Mouse (Mus musculus) forebrain, postnatal 0 days (tissue): Measurements from ENCODE around the gene Pkhd1. TPM values are rescaled to one million over a fixed set of nuclear protein-coding genes. Genes with fewer than 3 reads are reported as not detected.

Source experiments
- ATAC-seq: fragments of 200-750 bp; cut with Nextera tagmentation; 2 replicates; pipeline ENCODE4 v1.8.0; 2017; ENCODE audit warnings: mild to moderate bottlenecking, moderate library complexity
- DNase-seq: peaks from one replicate; pipeline ENCODE4 v3.0.0-alpha.2; 2015
- H3K27ac ChIP-seq: fragments of 300-500 bp; sonication (generic); 2 replicates; pipeline ENCODE4 v1.5.1; 2014; ENCODE audit warnings: low read depth, mild to moderate bottlenecking, antibody characterized with exemption, low read length, moderate library complexity, mixed read lengths
- H3K27me3 ChIP-seq: fragments of 300-500 bp; sonication (generic); 2 replicates; pipeline ENCODE4 v1.6.1; 2014; ENCODE audit warnings: mild to moderate bottlenecking, low read length, mixed read lengths; ENCODE audit not compliant: insufficient read depth
- H3K36me3 ChIP-seq: fragments of 300-500 bp; sonication (generic); 2 replicates; pipeline ENCODE4 v1.6.1; 2014; ENCODE audit warnings: mild to moderate bottlenecking, moderate library complexity; ENCODE audit not compliant: insufficient read depth
- H3K4me1 ChIP-seq: fragments of 300-500 bp; sonication (generic); 2 replicates; pipeline ENCODE4 v1.6.1; 2014; ENCODE audit warnings: antibody characterized with exemption; ENCODE audit not compliant: insufficient read depth
- H3K4me2 ChIP-seq: fragments of 300-500 bp; sonication (generic); 2 replicates; pipeline ENCODE4 v1.6.1; 2014; ENCODE audit warnings: low read depth, mild to moderate bottlenecking, moderate library complexity
- H3K4me3 ChIP-seq: fragments of 300-500 bp; sonication (generic); 2 replicates; pipeline ENCODE4 v1.5.1; 2014; ENCODE audit warnings: low read depth, low read length, mixed read lengths
- H3K9ac ChIP-seq: fragments of 300-500 bp; sonication (generic); 2 replicates; pipeline ENCODE4 v1.6.1; 2014; ENCODE audit warnings: mild to moderate bottlenecking
- H3K9me3 ChIP-seq: fragments of 300-500 bp; sonication (generic); 2 replicates; pipeline ENCODE4 v1.6.1; 2016; ENCODE audit warnings: low read length
- CTCF ChIP-seq: sonication (generic); IDR thresholded peaks from 2 replicates; pipeline ENCODE4 v1.5.1; 2016; ENCODE audit warnings: antibody characterized with exemption, control low read depth, low read depth
- WGBS: fragments of 180-500 bp; shearing (Covaris S2); extraction: QIAGEN DNeasy Blood & Tissue Kit; methylation state at CpG from one replicate; pipeline ENCODE4 v1.1.7; 2014; 5-methylcytosine and 5-hydroxymethylcytosine counted together
- polyA plus RNA-seq: library from polyadenylated mRNA; unstranded; fragments of >200 nt; fragmentation: Nextera tagmentation; extraction: Ambion mirVana; gene quantifications from 2 replicates; pipeline ENCODE4 v1.2.1, GENCODE M21; 2015
- total RNA-seq: library from RNA; depleted of rRNA; stranded (reverse); fragments of >200 nt; gene quantifications from 2 replicates; pipeline ENCODE4 v1.2.3, GENCODE M21; 2014

Gene Pkhd1
- total and polyA plus RNA-seq, 2 experiments from 2014 or later, result 0.01 to 0.05 TPM

DNA sequence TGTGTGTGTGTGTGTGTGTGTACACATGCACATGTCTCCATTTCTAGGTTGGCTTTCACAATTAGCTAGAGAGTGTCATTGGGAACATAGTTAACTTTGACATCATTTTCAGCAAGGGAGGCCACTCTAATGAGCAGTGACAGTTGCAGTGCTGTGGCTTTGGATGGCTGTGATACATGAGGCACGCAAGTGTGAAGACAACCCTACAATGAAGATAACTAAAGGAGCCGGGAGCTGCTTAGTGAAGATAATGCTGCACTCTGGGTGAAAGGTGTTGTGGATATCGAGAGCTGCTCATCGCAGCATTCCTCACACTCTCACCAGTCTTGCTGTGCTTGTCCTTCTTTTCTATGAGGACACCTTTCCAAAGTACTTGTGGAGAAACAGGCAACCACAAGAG, 484.2 kb downstream of the Pkhd1 start:
- no peak for TF ChIP-seq CTCF
- no peak overlapping the region for H3K9ac ChIP-seq
- H3K27me3 ChIP-seq, result no peaks in the 10 kb centered on the region
- ATAC-seq (no peak), DNase-seq (no peak)
- WGBS, result 93% methylated on average over 4 of the region's 4 CpGs
- H3K9me3 ChIP-seq, result no peaks in the 10 kb centered on the region
- H3K4me2 ChIP-seq, result no peak overlapping the region
- H3K4me1 ChIP-seq, result no peaks in the 10 kb centered on the region
- H3K27ac ChIP-seq, result no peak overlapping the region
- no peaks in the 10 kb centered on the region for H3K36me3 ChIP-seq
- H3K4me3 ChIP-seq, result no peak overlapping the region

- ATAC-seq (no peak), DNase-seq (no peak)
- Histone ChIP-seq H3K9ac (no peak overlapping the region), H3K4me3 (no peak overlapping the region), H3K27ac (no peak overlapping the region), H3K9me3 (no peaks in the 10 kb centered on the region), H3K4me1 (no peaks in the 10 kb centered on the region), H3K36me3 (no peaks in the 10 kb centered on the region), H3K27me3 (no peaks in the 10 kb centered on the region), H3K4me2 (no peak overlapping the region)
- TF ChIP-seq CTCF, result no peak
- whole genome bisulfite sequencing, result 60% methylated on average over 6 of the region's 6 CpGs
Observed at GRCm38 (mm10) chr1:20131786-20132596, 485.9 kb downstream of the Pkhd1 start.

- no peaks in the 10 kb centered on the region for H3K4me1 ChIP-seq
- H3K9me3 ChIP-seq, result no peaks in the 10 kb centered on the region
- WGBS, result 63% methylated on average over 1 of the region's 1 CpGs
- no peak overlapping the region for H3K9ac ChIP-seq
- H3K27ac ChIP-seq, result no peak overlapping the region
- no peak overlapping the region for H3K4me3 ChIP-seq
- H3K27me3 ChIP-seq, result no peaks in the 10 kb centered on the region
- no peak for TF ChIP-seq CTCF
- no peaks in the 10 kb centered on the region for H3K36me3 ChIP-seq
- no peak overlapping the region for H3K4me2 ChIP-seq
- DNase-seq, result no peak
- no peak for ATAC-seq
Observed at GRCm38 (mm10) chr1:20117331-20117730, 500.5 kb downstream of the Pkhd1 start.

DNA sequence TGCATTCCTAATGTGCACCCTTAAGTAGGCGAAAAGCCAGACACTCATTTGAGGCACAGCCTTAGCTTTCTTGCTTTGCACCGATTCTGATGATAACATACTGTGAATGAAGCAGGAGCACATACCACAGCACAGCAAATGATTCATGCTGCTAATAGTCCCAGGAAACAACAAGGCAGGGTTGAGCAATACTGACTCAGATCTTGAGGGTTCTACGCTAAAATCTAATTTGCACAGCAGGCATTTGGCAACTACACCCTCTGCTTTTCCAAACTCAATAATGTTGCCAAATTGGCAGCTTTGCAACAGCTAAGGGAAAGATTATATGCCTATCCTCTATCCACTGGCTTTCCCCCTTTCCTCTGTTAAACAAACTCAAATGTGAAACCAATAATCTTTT, 548.1 kb downstream of the Pkhd1 start:
- H3K9me3 ChIP-seq, result no peaks in the 10 kb centered on the region
- H3K27me3 ChIP-seq, result no peaks in the 10 kb centered on the region
- no peaks in the 10 kb centered on the region for H3K36me3 ChIP-seq
- WGBS, result 28% methylated on average over 3 of the region's 3 CpGs
- ATAC-seq (peak; percentile 66), DNase-seq (peak; percentile 69)
- no peak for TF ChIP-seq CTCF
- no peak overlapping the region for H3K4me2 ChIP-seq
- H3K9ac ChIP-seq, result no peak overlapping the region
- H3K4me3 ChIP-seq, result no peak overlapping the region
- no peak overlapping the region for H3K27ac ChIP-seq
- H3K4me1 ChIP-seq, result no peaks in the 10 kb centered on the region

DNA sequence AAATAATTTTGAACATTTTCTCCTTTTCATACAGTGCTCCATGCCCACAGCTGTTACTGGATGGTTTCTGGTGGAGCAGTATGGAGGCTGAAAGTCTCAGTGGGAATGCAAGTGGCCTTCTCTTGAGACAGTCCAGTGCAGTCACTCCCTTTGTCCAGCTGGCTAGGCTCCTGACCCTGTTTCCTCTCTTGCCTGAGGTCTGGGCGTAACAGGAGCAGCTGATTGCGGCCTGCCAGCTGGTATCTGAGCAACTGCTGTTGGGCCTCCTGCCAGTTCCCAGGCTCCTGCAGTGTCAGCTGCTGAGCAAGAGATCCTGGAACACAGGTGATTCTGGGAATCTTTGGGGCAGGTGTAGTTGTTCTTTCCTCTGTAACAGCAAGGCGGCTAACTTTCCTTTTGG, 559.6 kb downstream of the Pkhd1 start:
- Histone ChIP-seq H3K4me3 (no peak overlapping the region), H3K9ac (no peak overlapping the region), H3K4me1 (no peaks in the 10 kb centered on the region), H3K9me3 (no peaks in the 10 kb centered on the region), H3K27me3 (no peaks in the 10 kb centered on the region), H3K4me2 (no peak overlapping the region), H3K27ac (no peak overlapping the region), H3K36me3 (no peaks in the 10 kb centered on the region)
- ATAC-seq, result no peak
- DNase-seq, result no peak
- TF ChIP-seq CTCF, result no peak
- 59% methylated on average over 3 of the region's 3 CpGs for WGBS

GRCm38 (mm10) chr1:20039389-20039788, 578.5 kb downstream of the Pkhd1 start:
- H3K36me3 ChIP-seq, result no peaks in the 10 kb centered on the region
- WGBS, result 50% methylated on average over 3 of the region's 3 CpGs
- no peak for DNase-seq
- no peak overlapping the region for H3K4me2 ChIP-seq
- peak; percentile 71; the same call in 1 of the 2 replicates for ATAC-seq
- H3K4me3 ChIP-seq, result no peak overlapping the region
- no peaks in the 10 kb centered on the region for H3K4me1 ChIP-seq
- H3K9me3 ChIP-seq, result no peaks in the 10 kb centered on the region
- peak overlapping the region; percentile 37 for H3K27ac ChIP-seq
- H3K9ac ChIP-seq, result no peak overlapping the region
- no peak for TF ChIP-seq CTCF
- H3K27me3 ChIP-seq, result no peaks in the 10 kb centered on the region

GRCm38 (mm10) chr1:20035277-20035676, 582.6 kb downstream of the Pkhd1 start:
- Histone ChIP-seq H3K9me3 (no peaks in the 10 kb centered on the region), H3K9ac (no peak overlapping the region), H3K36me3 (no peaks in the 10 kb centered on the region), H3K27ac (no peak overlapping the region), H3K4me2 (no peak overlapping the region), H3K4me3 (no peak overlapping the region), H3K27me3 (no peaks in the 10 kb centered on the region), H3K4me1 (no peaks in the 10 kb centered on the region)
- 81% methylated on average over 7 of the region's 7 CpGs for WGBS
- DNase-seq (no peak), ATAC-seq (no peak)
- TF ChIP-seq CTCF, result no peak
